Mouse (Mus musculus) cerebellum, adult 2 months (tissue): Measurements from ENCODE around the gene Rab29.

Experiments used
- CTCF ChIP-seq: fragments of 200-500 bp; IDR thresholded peaks from 2 replicates; pipeline ENCODE4 v1.5.1; 2011; ENCODE audit warnings: low read depth, mild to moderate bottlenecking, control low read depth, low read length, moderate library complexity, borderline replicate concordance; ENCODE audit not compliant: insufficient read depth
- POLR2A ChIP-seq: fragments of 200-500 bp; IDR thresholded peaks from 2 replicates; pipeline ENCODE4 v1.6.1; 2011; ENCODE audit warnings: low read length, control low read depth, borderline replicate concordance; ENCODE audit not compliant: insufficient read depth

GRCm38 (mm10) chr1:131823563-131823962 is 43.5 kb upstream of the Rab29 start:
- TF ChIP-seq POLR2A, result no peak
- no peak for TF ChIP-seq CTCF
